Mouse (Mus musculus): Measurements from ENCODE around the gene Nek5.

GRCm38 (mm10) chr8:22165251-22166079, 40.6 kb upstream of the Nek5 start:
- TF ChIP-seq MAX (IDR thresholded peaks at IDR 0.05; ENCODE audit: low read depth) (no peak), POLR2A (IDR thresholded peaks at IDR 0.05; ENCODE audit: insufficient read length, low read depth) (no peak), TCF12 (IDR thresholded peaks at IDR 0.05; ENCODE audit: insufficient read depth, poor library complexity, severe bottlenecking) (no peak), CEBPB (IDR thresholded peaks at IDR 0.05; ENCODE audit: insufficient read depth, poor library complexity, severe bottlenecking) (no peak), MYOG (IDR thresholded peaks at IDR 0.05; ENCODE audit: control insufficient read depth in 1 of 3, insufficient read depth in 1 of 3, insufficient read length in 2 of 3, low read depth in 2 of 3) (no peak), E2F4 (IDR thresholded peaks at IDR 0.05; ENCODE audit: insufficient read depth) (no peak), USF1 (IDR thresholded peaks at IDR 0.05; ENCODE audit: low read depth) (no peak), POLR2AphosphoS2 (IDR thresholded peaks at IDR 0.05; ENCODE audit: insufficient read length, low read depth) (no peak), MYOD1 (IDR thresholded peaks at IDR 0.05; ENCODE audit: control insufficient read depth in 1 of 3, insufficient read length in 2 of 3, low read depth in 2 of 3) (no peak), REST (IDR thresholded peaks at IDR 0.05; ENCODE audit: insufficient read depth, insufficient read length) (no peak), TCF3 (IDR thresholded peaks at IDR 0.05; ENCODE audit: insufficient read length, low read depth) (no peak), SRF (IDR thresholded peaks at IDR 0.05; ENCODE audit: control insufficient read depth, insufficient read length, low read depth) (no peak)

Measured in myocyte (in vitro differentiated cells).